Mouse (Mus musculus): ENCODE results near the gene Mlxipl.

- TF ChIP-seq CTCF (IDR thresholded peaks at IDR 0.05; ENCODE audit: low read depth, low read length) = no peak
- TF ChIP-seq GATA2 (IDR thresholded peaks at IDR 0.05; ENCODE audit: borderline replicate concordance, low read depth, low read length) = no peak
- TF ChIP-seq GATA1 (IDR thresholded peaks at IDR 0.05; ENCODE audit: borderline replicate concordance, low read length) = no peak
Observed at GRCm38 (mm10) chr5:135133736-135134405, 44.2 kb downstream of the Mlxipl start.
